9 mouse cellular contexts compared by ENCODE assay signal in genomic region chr2:92391116-92391515, GRCm38 (mm10). TPM values are rescaled to one million over a fixed set of nuclear protein-coding genes. Genes with fewer than 3 reads are reported as not detected.
DNase-seq lines count a peak whose midpoint lies in the region; ATAC-seq and TF ChIP-seq lines count a peak whose summit lies in the region.
"Had no signal": no experiment of that assay in that cellular context is flagged by ENCODE, and none has a peak within 500 bp of the region (broad histone marks: within the 10 kb centered on the region; RNA-seq: fewer than 3 reads in every experiment).

No protein-coding gene starts in this region.

- no peak for TF ChIP-seq CTCF in lung, postnatal 0 days (IDR thresholded peaks at IDR 0.05)

- H3K27me3 ChIP-seq in intestine, embryonic 16.5 days (replicated peaks; ENCODE audit: control insufficient read depth, insufficient read depth, low read length) = no peaks in the 10 kb centered on the region
- H3K27me3 ChIP-seq in intestine, embryonic 15.5 days (replicated peaks) = no peaks in the 10 kb centered on the region
- no peaks in the 10 kb centered on the region for H3K27me3 ChIP-seq in embryonic facial prominence, embryonic 12.5 days
- no peaks in the 10 kb centered on the region for H3K27me3 ChIP-seq in midbrain, embryonic 14.5 days (ENCODE audit: control insufficient read depth, insufficient read depth, low read length)
- no peaks in the 10 kb centered on the region for H3K27me3 ChIP-seq in lung, postnatal 0 days (replicated peaks; ENCODE audit: insufficient read depth, low read length)

- TF ChIP-seq EP300 in lung, postnatal 0 days (IDR thresholded peaks at IDR 0.05) = no peak

- peaks cover 30% of the 10 kb centered on the region for H3K4me1 ChIP-seq in intestine, embryonic 16.5 days (ENCODE audit: control insufficient read depth, insufficient read depth, low read length)
- peaks cover 40% of the 10 kb centered on the region for H3K4me1 ChIP-seq in intestine, embryonic 15.5 days (replicated peaks)
- peaks cover 53% of the 10 kb centered on the region for H3K4me1 ChIP-seq in embryonic facial prominence, embryonic 12.5 days
- H3K4me1 ChIP-seq in midbrain, embryonic 14.5 days (ENCODE audit: control insufficient read depth, insufficient read depth, low read length) = peaks cover 57% of the 10 kb centered on the region
- H3K4me1 ChIP-seq in lung, postnatal 0 days (ENCODE audit: insufficient read depth, low read depth, low read length) = 0 out of 2 replicates have a peak, but pooled peaks cover 6% of the 10 kb centered on the region

- H3K4me2 ChIP-seq in intestine, embryonic 16.5 days (ENCODE audit: low read depth, low read length) = peak overlapping the region; percentile 48; the same call in 1 of the 2 replicates
- no peak overlapping the region for H3K4me2 ChIP-seq in intestine, embryonic 15.5 days (replicated peaks)
- H3K4me2 ChIP-seq in embryonic facial prominence, embryonic 12.5 days (replicated peaks) = peak overlapping the region; percentile 65
- peak overlapping the region; percentile 59 for H3K4me2 ChIP-seq in midbrain, embryonic 14.5 days (ENCODE audit: low read length)
- no peak overlapping the region for H3K4me2 ChIP-seq in lung, postnatal 0 days (replicated peaks; ENCODE audit: low read depth, low read length)

- no peak overlapping the region for H3K27ac ChIP-seq in intestine, embryonic 16.5 days (ENCODE audit: low read length)
- no peak overlapping the region for H3K27ac ChIP-seq in intestine, embryonic 15.5 days
- H3K27ac ChIP-seq in embryonic facial prominence, embryonic 12.5 days = no peak overlapping the region
- peak overlapping the region; percentile 88; the same call in 1 of the 2 replicates for H3K27ac ChIP-seq in midbrain, embryonic 14.5 days (replicated peaks; ENCODE audit: low read depth, low read length)
- H3K27ac ChIP-seq in lung, postnatal 0 days (ENCODE audit: low read length) = no peak overlapping the region

- ATAC-seq in intestine, embryonic 16.5 days = no peak
- ATAC-seq in intestine, embryonic 15.5 days = no peak
- ATAC-seq in embryonic facial prominence, embryonic 12.5 days (ENCODE audit: insufficient number of reproducible peaks, insufficient read depth, low FRiP score, low TSS enrichment) = no peak
- no peak for ATAC-seq in midbrain, embryonic 14.5 days (ENCODE audit: low FRiP score, low TSS enrichment)
- ATAC-seq in lung, postnatal 0 days = no peak
- no peak for ATAC-seq in CD4-positive, CD25-positive, alpha-beta regulatory T cell, adult 4 months

- H3K9me3 ChIP-seq in intestine, embryonic 16.5 days (ENCODE audit: control insufficient read depth, low read length) = no peaks in the 10 kb centered on the region
- H3K9me3 ChIP-seq in intestine, embryonic 15.5 days = no peaks in the 10 kb centered on the region
- no peaks in the 10 kb centered on the region for H3K9me3 ChIP-seq in embryonic facial prominence, embryonic 12.5 days
- H3K9me3 ChIP-seq in midbrain, embryonic 14.5 days (ENCODE audit: control insufficient read depth, low read length) = no peaks in the 10 kb centered on the region
- no peaks in the 10 kb centered on the region for H3K9me3 ChIP-seq in lung, postnatal 0 days (ENCODE audit: low read length)

- H3K4me3 ChIP-seq in intestine, embryonic 16.5 days (ENCODE audit: low read length) = no peak overlapping the region
- no peak overlapping the region for H3K4me3 ChIP-seq in intestine, embryonic 15.5 days (replicated peaks)
- H3K4me3 ChIP-seq in embryonic facial prominence, embryonic 12.5 days = no peak overlapping the region
- no peak overlapping the region for H3K4me3 ChIP-seq in midbrain, embryonic 14.5 days (replicated peaks; ENCODE audit: low read depth, low read length)
- H3K4me3 ChIP-seq in lung, postnatal 0 days (ENCODE audit: low read depth, low read length) = no peak overlapping the region

- peak; percentile 80 for DNase-seq in cerebellum, adult 9-10 months
- no peak for DNase-seq in midbrain, embryonic 14.5 days
- no peak for DNase-seq in spleen, adult 18-20 months
- DNase-seq in lung, postnatal 0 days (ENCODE audit: low spot score) = no peak
- DNase-seq: kidney, postnatal 10 days had no signal

- no peak overlapping the region for H3K9ac ChIP-seq in intestine, embryonic 16.5 days (ENCODE audit: low read depth, low read length)
- H3K9ac ChIP-seq in intestine, embryonic 15.5 days = no peak overlapping the region
- no peak overlapping the region for H3K9ac ChIP-seq in embryonic facial prominence, embryonic 12.5 days
- no peak overlapping the region for H3K9ac ChIP-seq in midbrain, embryonic 14.5 days (replicated peaks; ENCODE audit: low read length)
- H3K9ac ChIP-seq in lung, postnatal 0 days (replicated peaks; ENCODE audit: low read depth) = no peak overlapping the region

- WGBS in intestine, embryonic 16.5 days = 86% methylated on average over 8 of the region's 8 CpGs
- WGBS in intestine, embryonic 15.5 days = 87% methylated on average over 8 of the region's 8 CpGs
- WGBS in embryonic facial prominence, embryonic 12.5 days = 85% methylated on average over 8 of the region's 8 CpGs
- 88% methylated on average over 8 of the region's 8 CpGs for WGBS in midbrain, embryonic 14.5 days
- WGBS in lung, postnatal 0 days = 82% methylated on average over 8 of the region's 8 CpGs

- H3K36me3 ChIP-seq in intestine, embryonic 16.5 days (ENCODE audit: control insufficient read depth, insufficient read depth, low read length) = 0 out of 2 replicates have a peak, but pooled peaks cover 2% of the 10 kb centered on the region
- 0 out of 2 replicates have a peak, but pooled peaks cover 7% of the 10 kb centered on the region for H3K36me3 ChIP-seq in intestine, embryonic 15.5 days
- H3K36me3 ChIP-seq in embryonic facial prominence, embryonic 12.5 days = peaks cover 16% of the 10 kb centered on the region
- peaks cover 22% of the 10 kb centered on the region for H3K36me3 ChIP-seq in midbrain, embryonic 14.5 days (ENCODE audit: control insufficient read depth, insufficient read depth, low read length)
- H3K36me3 ChIP-seq in lung, postnatal 0 days (ENCODE audit: insufficient read depth, low read length) = no peaks in the 10 kb centered on the region

RNA-seq across cellular contexts. Expression of gene 1700029I15Rik, which starts 8.8 kb away (rescaled TPM):
- polyA plus RNA-seq in intestine, embryonic 16.5 days (2015; fragmentation: Nextera tagmentation; extraction: Ambion mirVana) = 5.0 and 5.6 TPM in 2 replicates
- polyA plus RNA-seq in intestine, embryonic 15.5 days (2015; fragmentation: Nextera tagmentation; extraction: Ambion mirVana) = 2.9 and 3.0 TPM in 2 replicates
- 4.7 and 5.4 TPM in 2 replicates for polyA plus RNA-seq in embryonic facial prominence, embryonic 12.5 days (2016; fragmentation: Nextera tagmentation; extraction: Ambion mirVana)
- polyA plus RNA-seq in midbrain, embryonic 14.5 days (2014; fragmentation: Nextera tagmentation; extraction: Ambion mirVana) = 3.9 and 5.6 TPM in 2 replicates
- 2.3 TPM in 2 replicates for polyA plus RNA-seq in lung, postnatal 0 days (2015; fragmentation: Nextera tagmentation; extraction: Ambion mirVana)
- 1 to 10 TPM; 4.5 to 8.1 TPM for polyA plus RNA-seq in CD4-positive, CD25-positive, alpha-beta regulatory T cell, adult 4 months (2017; shearing (Covaris generic))

RNA-seq across cellular contexts. Expression of gene Mapk8ip1, which starts 9.9 kb away (rescaled TPM):
- polyA plus RNA-seq in intestine, embryonic 16.5 days (2015; fragmentation: Nextera tagmentation; extraction: Ambion mirVana) = 10.6 and 11.2 TPM in 2 replicates
- polyA plus RNA-seq in intestine, embryonic 15.5 days (2015; fragmentation: Nextera tagmentation; extraction: Ambion mirVana) = 19.4 and 21.3 TPM in 2 replicates
- 49.0 and 55.8 TPM in 2 replicates for polyA plus RNA-seq in embryonic facial prominence, embryonic 12.5 days (2016; fragmentation: Nextera tagmentation; extraction: Ambion mirVana)
- 62.4 and 117 TPM in 2 replicates for polyA plus RNA-seq in midbrain, embryonic 14.5 days (2014; fragmentation: Nextera tagmentation; extraction: Ambion mirVana)
- polyA plus RNA-seq in lung, postnatal 0 days (2015; fragmentation: Nextera tagmentation; extraction: Ambion mirVana) = 7.8 and 9.7 TPM in 2 replicates
- under 1 TPM; 0.35 to 0.68 TPM for polyA plus RNA-seq in CD4-positive, CD25-positive, alpha-beta regulatory T cell, adult 4 months (2017; shearing (Covaris generic))

RNA-seq across cellular contexts. Expression of gene Large2, which starts 16.4 kb away (rescaled TPM):
- polyA plus RNA-seq in intestine, embryonic 16.5 days (2015; fragmentation: Nextera tagmentation; extraction: Ambion mirVana) = 11.8 and 12.3 TPM in 2 replicates
- 10.0 and 11.8 TPM in 2 replicates for polyA plus RNA-seq in intestine, embryonic 15.5 days (2015; fragmentation: Nextera tagmentation; extraction: Ambion mirVana)
- 10.3 and 10.5 TPM in 2 replicates for polyA plus RNA-seq in embryonic facial prominence, embryonic 12.5 days (2016; fragmentation: Nextera tagmentation; extraction: Ambion mirVana)
- 1.5 and 1.6 TPM in 2 replicates for polyA plus RNA-seq in midbrain, embryonic 14.5 days (2014; fragmentation: Nextera tagmentation; extraction: Ambion mirVana)
- 17.1 and 18.7 TPM in 2 replicates for polyA plus RNA-seq in lung, postnatal 0 days (2015; fragmentation: Nextera tagmentation; extraction: Ambion mirVana)
- polyA plus RNA-seq in CD4-positive, CD25-positive, alpha-beta regulatory T cell, adult 4 months (2017; shearing (Covaris generic)) = not detected

RNA-seq across cellular contexts. Expression of gene Pex16, which starts 16.6 kb away (rescaled TPM):
- 66.2 and 70.8 TPM in 2 replicates for polyA plus RNA-seq in intestine, embryonic 16.5 days (2015; fragmentation: Nextera tagmentation; extraction: Ambion mirVana)
- 41.6 and 45.8 TPM in 2 replicates for polyA plus RNA-seq in intestine, embryonic 15.5 days (2015; fragmentation: Nextera tagmentation; extraction: Ambion mirVana)
- polyA plus RNA-seq in embryonic facial prominence, embryonic 12.5 days (2016; fragmentation: Nextera tagmentation; extraction: Ambion mirVana) = 18.4 and 19.7 TPM in 2 replicates
- polyA plus RNA-seq in midbrain, embryonic 14.5 days (2014; fragmentation: Nextera tagmentation; extraction: Ambion mirVana) = 35.4 and 41.6 TPM in 2 replicates
- polyA plus RNA-seq in lung, postnatal 0 days (2015; fragmentation: Nextera tagmentation; extraction: Ambion mirVana) = 28.3 and 30.8 TPM in 2 replicates
- 10 to 100 TPM; 44.5 to 77.0 TPM for polyA plus RNA-seq in CD4-positive, CD25-positive, alpha-beta regulatory T cell, adult 4 months (2017; shearing (Covaris generic))

RNA-seq across cellular contexts. Expression of gene Cry2, which starts 42.7 kb away (rescaled TPM):
- 14.5 and 15.3 TPM in 2 replicates for polyA plus RNA-seq in intestine, embryonic 16.5 days (2015; fragmentation: Nextera tagmentation; extraction: Ambion mirVana)
- polyA plus RNA-seq in intestine, embryonic 15.5 days (2015; fragmentation: Nextera tagmentation; extraction: Ambion mirVana) = 14.5 and 15.8 TPM in 2 replicates
- 28.8 and 29.7 TPM in 2 replicates for polyA plus RNA-seq in embryonic facial prominence, embryonic 12.5 days (2016; fragmentation: Nextera tagmentation; extraction: Ambion mirVana)
- polyA plus RNA-seq in midbrain, embryonic 14.5 days (2014; fragmentation: Nextera tagmentation; extraction: Ambion mirVana) = 33.3 and 33.9 TPM in 2 replicates
- polyA plus RNA-seq in lung, postnatal 0 days (2015; fragmentation: Nextera tagmentation; extraction: Ambion mirVana) = 36.3 and 36.6 TPM in 2 replicates
- polyA plus RNA-seq in CD4-positive, CD25-positive, alpha-beta regulatory T cell, adult 4 months (2017; shearing (Covaris generic)) = 10 to 100 TPM; 10.6 to 13.4 TPM

Comparison
In these comparisons a context has a peak if more than half of its experiments do, and no peak if none do; other contexts are left out.
1. H3K4me2 ChIP-seq: peak in intestine, embryonic 16.5 days (single experiment), embryonic facial prominence, embryonic 12.5 days (single experiment) and midbrain, embryonic 14.5 days (single experiment); none in intestine, embryonic 15.5 days (single experiment) and lung, postnatal 0 days (single experiment).